Mouse (Mus musculus): Measurements from ENCODE around the gene Ppp1r11.

- TF ChIP-seq CTCF (IDR thresholded peaks at IDR 0.05) (no peak), EP300 (IDR thresholded peaks at IDR 0.05) (no peak)
These were observed 18.9 kb upstream of the Ppp1r11 start for GRCm38 (mm10) chr17:36970316-36970890.
